Mouse (Mus musculus) forebrain, embryonic 16.5 days (tissue): ENCODE results near the gene Olfr764-ps1. TPM values are rescaled to one million over a fixed set of nuclear protein-coding genes. Genes with fewer than 3 reads are reported as not detected.
"Not testable (repeated sequence)": the region's sequence is repeated elsewhere in the genome, so short reads cannot be mapped to it uniquely, and the experiment has no call there.

Experiments
- ATAC-seq: fragments of 200-750 bp; cut with Nextera tagmentation; 2 replicates; pipeline ENCODE4 v1.8.0; 2017; ENCODE audit warnings: mild to moderate bottlenecking, moderate library complexity
- H3K27ac ChIP-seq: fragments of 300-500 bp; sonication (generic); 2 replicates; pipeline ENCODE4 v1.5.1; 2014; ENCODE audit warnings: low read length, control low read depth
- H3K27me3 ChIP-seq: fragments of 300-500 bp; sonication (generic); replicated peaks from 2 replicates; pipeline ENCODE4 v1.6.1; 2014; ENCODE audit warnings: low read length; ENCODE audit not compliant: control insufficient read depth, insufficient read depth
- H3K36me3 ChIP-seq: fragments of 300-500 bp; sonication (generic); 2 replicates; pipeline ENCODE4 v1.6.1; 2014; ENCODE audit not compliant: control insufficient read depth, insufficient read depth
- H3K4me1 ChIP-seq: fragments of 300-500 bp; sonication (generic); replicated peaks from 2 replicates; pipeline ENCODE4 v1.6.1; 2014; ENCODE audit warnings: low read length; ENCODE audit not compliant: control insufficient read depth, insufficient read depth
- H3K4me2 ChIP-seq: fragments of 300-500 bp; sonication (generic); 2 replicates; pipeline ENCODE4 v1.6.1; 2014; ENCODE audit warnings: mild to moderate bottlenecking, low read length, control low read depth
- H3K4me3 ChIP-seq: fragments of 300-500 bp; sonication (generic); replicated peaks from 2 replicates; pipeline ENCODE4 v1.5.1; 2014; ENCODE audit warnings: mild to moderate bottlenecking, low read length, control low read depth
- H3K9ac ChIP-seq: fragments of 300-500 bp; sonication (generic); replicated peaks from 2 replicates; pipeline ENCODE4 v1.6.1; 2014; ENCODE audit warnings: low read depth, low read length, control low read depth
- H3K9me3 ChIP-seq: fragments of 300-500 bp; sonication (generic); 2 replicates; pipeline ENCODE4 v1.6.1; 2016; ENCODE audit warnings: low read length; ENCODE audit not compliant: control insufficient read depth
- WGBS: fragments of 180-500 bp; shearing (Covaris S2); extraction: QIAGEN DNeasy Blood & Tissue Kit; methylation state at CpG from one replicate; pipeline ENCODE4 v1.1.7; 2014; 5-methylcytosine and 5-hydroxymethylcytosine counted together
- polyA plus RNA-seq: library from polyadenylated mRNA; unstranded; fragments of >200 nt; fragmentation: Nextera tagmentation; extraction: Ambion mirVana; gene quantifications from 2 replicates; pipeline ENCODE4 v1.2.1, GENCODE M21; 2015

Olfr764-ps1 gene
- polyA plus RNA-seq, 1 experiment from 2014 or later = not detected

GRCm38 (mm10) chr10:129010288-129010841 is 29.3 kb downstream of the Olfr764-ps1 start, which contains the start of gene Olfr763:
Gene Olfr763 (plus strand): TSS chr10:129010791.
- no peaks in the 10 kb centered on the region for H3K4me1 ChIP-seq
- H3K9ac ChIP-seq = no peak within 1 kb of the TSS
- no peak for ATAC-seq
- H3K27me3 ChIP-seq = no peaks in the 10 kb centered on the region
- H3K9me3 ChIP-seq = no peaks in the 10 kb centered on the region
- no peak within 1 kb of the TSS for H3K4me3 ChIP-seq
- WGBS = 64% methylated on average over 2 of the region's 2 CpGs
- H3K27ac ChIP-seq = no peak within 1 kb of the TSS
- H3K4me2 ChIP-seq = no peak within 1 kb of the TSS
- no peaks in the 10 kb centered on the region for H3K36me3 ChIP-seq

- Histone ChIP-seq H3K36me3 (no peaks in the 10 kb centered on the region), H3K9ac (no peak overlapping the region), H3K27me3 (no peaks in the 10 kb centered on the region), H3K4me2 (no peak overlapping the region), H3K4me3 (no peak overlapping the region), H3K4me1 (no peaks in the 10 kb centered on the region), H3K9me3 (no peaks in the 10 kb centered on the region), H3K27ac (no peak overlapping the region)
- 68% methylated on average over 14 of the region's 14 CpGs for WGBS
- no peak for ATAC-seq
Measured at GRCm38 (mm10) chr10:129004032-129004920, 35.4 kb downstream of the Olfr764-ps1 start.

DNA sequence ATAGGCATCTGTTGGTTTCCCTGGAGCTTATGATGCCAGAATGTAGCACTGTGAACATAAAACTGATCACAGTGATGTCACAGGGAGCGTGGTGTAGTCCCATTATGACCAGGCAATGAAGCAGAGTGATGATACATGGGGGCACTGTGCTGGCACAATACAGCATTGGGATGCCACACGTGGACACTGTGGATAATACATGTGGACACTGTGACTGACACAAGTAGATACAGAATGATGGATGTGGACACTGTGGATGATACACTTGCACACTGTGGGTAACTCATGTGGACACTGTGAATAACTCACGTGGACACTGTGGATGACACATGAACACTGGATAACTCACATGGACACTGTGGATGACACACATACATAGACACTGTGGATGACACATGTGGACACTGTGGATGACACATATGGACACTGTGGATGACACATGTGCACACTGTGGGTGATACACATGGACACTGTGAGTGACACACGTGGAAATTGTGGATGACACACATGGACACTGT is 43.1 kb downstream of the Olfr764-ps1 start:
- no peak for ATAC-seq
- no peak overlapping the region for H3K9ac ChIP-seq
- H3K9me3 ChIP-seq = no peaks in the 10 kb centered on the region
- no peak overlapping the region for H3K4me3 ChIP-seq
- H3K36me3 ChIP-seq = no peaks in the 10 kb centered on the region
- H3K4me2 ChIP-seq = no peak overlapping the region
- H3K27ac ChIP-seq = no peak overlapping the region
- 75% methylated on average over 4 of the region's 4 CpGs for WGBS
- no peaks in the 10 kb centered on the region for H3K4me1 ChIP-seq
- no peaks in the 10 kb centered on the region for H3K27me3 ChIP-seq

DNA sequence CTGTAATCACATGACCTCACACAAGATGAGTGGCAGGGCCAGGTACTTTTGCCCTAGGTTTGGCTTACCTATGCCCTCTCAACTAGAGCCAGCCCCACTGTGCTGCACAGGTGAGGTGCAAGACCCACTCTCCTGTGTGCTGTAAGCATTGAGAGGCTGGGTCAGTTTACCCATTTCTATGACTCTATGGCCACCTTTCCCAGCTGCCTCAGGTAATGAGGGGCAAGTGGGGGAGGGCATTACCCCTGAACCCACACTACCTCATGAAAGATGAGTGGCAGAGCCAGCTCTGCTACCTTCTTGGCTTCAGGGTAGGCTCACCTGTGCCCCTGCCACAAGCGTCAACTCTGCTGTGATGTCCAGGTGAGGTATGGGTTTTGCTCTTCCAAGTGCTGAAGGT is 43.9 kb downstream of the Olfr764-ps1 start:
- Histone ChIP-seq H3K27me3 (no peaks in the 10 kb centered on the region), H3K27ac (no peak overlapping the region), H3K4me3 (no peak overlapping the region), H3K4me1 (no peaks in the 10 kb centered on the region), H3K9ac (no peak overlapping the region), H3K36me3 (no peaks in the 10 kb centered on the region), H3K9me3 (no peaks in the 10 kb centered on the region), H3K4me2 (no peak overlapping the region)
- no peak for ATAC-seq
- WGBS = 86% methylated on average over 1 of the region's 1 CpGs

GRCm38 (mm10) chr10:128990994-128991393 is 48.7 kb downstream of the Olfr764-ps1 start:
- no peak overlapping the region for H3K4me3 ChIP-seq
- H3K9me3 ChIP-seq = no peaks in the 10 kb centered on the region

GRCm38 (mm10) chr10:128990129-128990850 is 49.4 kb downstream of the Olfr764-ps1 start:
- not testable (repeated sequence) for H3K4me1 ChIP-seq, H3K27ac ChIP-seq, H3K36me3 ChIP-seq, ATAC-seq, H3K27me3 ChIP-seq, H3K4me2 ChIP-seq, H3K9ac ChIP-seq, H3K4me3 ChIP-seq, H3K9me3 ChIP-seq
- WGBS = 71% methylated on average over 7 of the region's 10 CpGs

More at GRCm38 (mm10) chr10:128990994-128991393, 48.7 kb downstream of the Olfr764-ps1 start:
- no peaks in the 10 kb centered on the region for H3K4me1 ChIP-seq
- no peak overlapping the region for H3K4me2 ChIP-seq
- ATAC-seq = no peak
- no peak overlapping the region for H3K27ac ChIP-seq
- H3K36me3 ChIP-seq = no peaks in the 10 kb centered on the region
- no peaks in the 10 kb centered on the region for H3K27me3 ChIP-seq
- H3K9ac ChIP-seq = no peak overlapping the region

- not testable (repeated sequence) for H3K9ac ChIP-seq, H3K4me3 ChIP-seq, ATAC-seq, H3K4me1 ChIP-seq, H3K36me3 ChIP-seq, H3K9me3 ChIP-seq, H3K4me2 ChIP-seq, H3K27ac ChIP-seq, H3K27me3 ChIP-seq
- 67% methylated on average over 1 of the region's 1 CpGs for WGBS
Measured at GRCm38 (mm10) chr10:128989131-128989530, 50.6 kb downstream of the Olfr764-ps1 start, which contains the start of gene Olfr9. Gene Olfr9 (plus strand): TSS chr10:128989431.
